ENCODE assay signal across 29 mouse cellular contexts in genomic region chr2:32604631-32605030, GRCm38 (mm10). TPM values are rescaled to one million over a fixed set of nuclear protein-coding genes. Genes with fewer than 3 reads are reported as not detected.
DNase-seq lines count a peak whose midpoint lies in the region; ATAC-seq lines count a peak whose summit lies in the region.
"Had no signal": no experiment of that assay in that cellular context is flagged by ENCODE, and none has a peak within 500 bp of the region (broad histone marks: within the 10 kb centered on the region; RNA-seq: fewer than 3 reads in every experiment).

No protein-coding gene starts in this region.

- H3K9ac ChIP-seq in liver, embryonic 15.5 days: no peak overlapping the region
- H3K9ac ChIP-seq: embryonic facial prominence, embryonic 13.5 days; forebrain, embryonic 12.5 days; forebrain, embryonic 15.5 days; hindbrain, embryonic 13.5 days had no signal

- no peaks in the 10 kb centered on the region for H3K27me3 ChIP-seq in heart, embryonic 10.5 days (ENCODE audit: insufficient read depth, poor library complexity, severe bottlenecking)
- no peaks in the 10 kb centered on the region for H3K27me3 ChIP-seq in liver, embryonic 15.5 days
- H3K27me3 ChIP-seq: embryonic facial prominence, embryonic 13.5 days; forebrain, embryonic 15.5 days had no signal

- no peak for ATAC-seq in liver, embryonic 15.5 days (ENCODE audit: insufficient read depth)
- ATAC-seq: activated CD4-positive, CD25-positive, alpha-beta regulatory T cell, adult 4 months; forebrain, embryonic 15.5 days had no signal

- no peaks in the 10 kb centered on the region for H3K9me3 ChIP-seq in heart, embryonic 10.5 days
- no peaks in the 10 kb centered on the region for H3K9me3 ChIP-seq in liver, embryonic 15.5 days (replicated peaks)
- H3K9me3 ChIP-seq: embryonic facial prominence, embryonic 10.5 days; embryonic facial prominence, embryonic 13.5 days; forebrain, embryonic 12.5 days; forebrain, embryonic 15.5 days; hindbrain, embryonic 10.5 days; hindbrain, embryonic 13.5 days had no signal

- WGBS in heart, embryonic 10.5 days: 27% methylated on average over 10 of the region's 10 CpGs
- 38% methylated on average over 10 of the region's 10 CpGs for WGBS in liver, embryonic 15.5 days (ENCODE audit: insufficient replicate concordance)

- peaks cover 54% of the 10 kb centered on the region for H3K4me1 ChIP-seq in heart, embryonic 10.5 days
- peaks cover 66% of the 10 kb centered on the region for H3K4me1 ChIP-seq in liver, embryonic 15.5 days (replicated peaks)

- H3K4me3 ChIP-seq in heart, embryonic 10.5 days: no peak overlapping the region
- H3K4me3 ChIP-seq in liver, embryonic 15.5 days (replicated peaks): peak overlapping the region; percentile 14; the same call in 1 of the 2 replicates
- H3K4me3 ChIP-seq: embryonic facial prominence, embryonic 10.5 days; embryonic facial prominence, embryonic 13.5 days; erythroblast, embryonic 14.5 days; forebrain, embryonic 12.5 days; forebrain, embryonic 15.5 days; heart, adult 2 months; hindbrain, embryonic 10.5 days; hindbrain, embryonic 13.5 days had no signal

- intact Hi-C loops in heart, postnatal 36 days (cut with DNase I): no loop called here
- intact Hi-C loops in left cerebral cortex, postnatal 36 days (cut with DNase I): no loop called here

- DNase-seq in heart, embryonic 10.5 days (ENCODE audit: low spot score): peak; percentile 73
- no peak for DNase-seq in heart, postnatal 36 days
- DNase-seq in thymus, postnatal 4 days: peak; percentile 51
- DNase-seq in thymus, postnatal 14 days: no peak
- DNase-seq in left cerebral cortex, postnatal 36 days (ENCODE audit: low spot score in 2 of 2): no peak
- no peak for DNase-seq in gastrocnemius, postnatal 10 days
- DNase-seq: adrenal gland, adult 8-10 months; adrenal gland, postnatal 25 days; cerebellum, adult 11-12 months; cerebellum, adult 8-10 months; cerebellum, postnatal 36 days; embryo, embryonic 11 days; gastrocnemius, postnatal 36 days; heart, adult 2 months had no signal

- H3K27ac ChIP-seq in heart, embryonic 10.5 days: no peak overlapping the region
- H3K27ac ChIP-seq in liver, embryonic 15.5 days (replicated peaks): no peak overlapping the region
- H3K27ac ChIP-seq: embryonic facial prominence, embryonic 10.5 days; embryonic facial prominence, embryonic 13.5 days; forebrain, embryonic 12.5 days; forebrain, embryonic 15.5 days; heart, adult 2 months; hindbrain, embryonic 10.5 days; hindbrain, embryonic 13.5 days had no signal

- peak overlapping the region; percentile 41 for H3K4me2 ChIP-seq in liver, embryonic 15.5 days
- H3K4me2 ChIP-seq: embryonic facial prominence, embryonic 13.5 days; forebrain, embryonic 12.5 days; forebrain, embryonic 15.5 days; heart, embryonic 11.5 days; hindbrain, embryonic 13.5 days had no signal

- H3K36me3 ChIP-seq in heart, embryonic 10.5 days: 0 out of 2 replicates have a peak, but pooled peaks cover 2% of the 10 kb centered on the region
- no peaks in the 10 kb centered on the region for H3K36me3 ChIP-seq in liver, embryonic 15.5 days (replicated peaks)
- H3K36me3 ChIP-seq: embryonic facial prominence, embryonic 10.5 days; embryonic facial prominence, embryonic 13.5 days; forebrain, embryonic 12.5 days; forebrain, embryonic 15.5 days; hindbrain, embryonic 10.5 days; hindbrain, embryonic 13.5 days had no signal

RNA-seq across cellular contexts. Expression of gene St6galnac6, which starts 5.1 kb away (rescaled TPM):
- polyA plus RNA-seq in heart, embryonic 10.5 days (2016; fragmentation: Nextera tagmentation; extraction: Ambion mirVana): 25.1 and 28.4 TPM in 2 replicates
- 100 to 1,000 TPM; 108 to 116 TPM for total RNA-seq in heart, postnatal 36 days (2021)
- 11.6 and 11.7 TPM in 2 replicates for polyA plus RNA-seq in liver, embryonic 15.5 days (2015; fragmentation: Nextera tagmentation; extraction: Ambion mirVana)
- total RNA-seq in left cerebral cortex, postnatal 36 days (2021): 100 to 1,000 TPM; 121 to 135 TPM
- total RNA-seq in gastrocnemius, postnatal 10 days (2021): 10 to 100 TPM; 59.7 to 66.0 TPM

RNA-seq across cellular contexts. Expression of gene Ak1, which starts 16.9 kb away (rescaled TPM):
- 179 and 305 TPM in 2 replicates for polyA plus RNA-seq in heart, embryonic 10.5 days (2016; fragmentation: Nextera tagmentation; extraction: Ambion mirVana)
- 100 to 1,000 TPM; 631 to 727 TPM for total RNA-seq in heart, postnatal 36 days (2021)
- 4.7 and 6.6 TPM in 2 replicates for polyA plus RNA-seq in liver, embryonic 15.5 days (2015; fragmentation: Nextera tagmentation; extraction: Ambion mirVana)
- 100 to 1,000 TPM; 152 to 173 TPM for total RNA-seq in left cerebral cortex, postnatal 36 days (2021)
- 1,000 to 10,000 TPM; 1,275 to 1,593 TPM for total RNA-seq in gastrocnemius, postnatal 10 days (2021)

RNA-seq across cellular contexts. Expression of gene St6galnac4, which starts 17.7 kb away (rescaled TPM):
- polyA plus RNA-seq in heart, embryonic 10.5 days (2016; fragmentation: Nextera tagmentation; extraction: Ambion mirVana): 39.8 and 49.0 TPM in 2 replicates
- total RNA-seq in heart, postnatal 36 days (2021): 10 to 100 TPM; 18.7 to 21.7 TPM
- 7.9 and 8.5 TPM in 2 replicates for polyA plus RNA-seq in liver, embryonic 15.5 days (2015; fragmentation: Nextera tagmentation; extraction: Ambion mirVana)
- 10 to 100 TPM; 36.7 to 39.1 TPM for total RNA-seq in left cerebral cortex, postnatal 36 days (2021)
- total RNA-seq in gastrocnemius, postnatal 10 days (2021): 10 to 100 TPM; 31.7 to 42.6 TPM

RNA-seq across cellular contexts. Expression of gene 9430097D07Rik, which starts 29.1 kb away (rescaled TPM):
- polyA plus RNA-seq in heart, embryonic 10.5 days (2016; fragmentation: Nextera tagmentation; extraction: Ambion mirVana): 0.09 and 0.15 TPM in 2 replicates
- total RNA-seq in heart, postnatal 36 days (2021): not detected
- not detected in 2 replicates for polyA plus RNA-seq in liver, embryonic 15.5 days (2015; fragmentation: Nextera tagmentation; extraction: Ambion mirVana)
- total RNA-seq in left cerebral cortex, postnatal 36 days (2021): 1 to 10 TPM; 1.1 to 1.4 TPM
- not detected for total RNA-seq in gastrocnemius, postnatal 10 days (2021)
- total RNA-seq: adrenal gland, adult 8-10 months; adrenal gland, postnatal 25 days; gastrocnemius, adult 8-10 months; gastrocnemius, postnatal 36 days; granulocyte monocyte progenitor cell, adult 5-6 weeks; heart, adult 2 months; heart, postnatal 25 days had no signal
- polyA plus RNA-seq: activated CD4-positive, CD25-positive, alpha-beta regulatory T cell, adult 4 months; embryonic facial prominence, embryonic 13.5 days; erythroblast, embryonic 14.5 days; heart, adult 2 months; heart, embryonic 14.5 days; heart, postnatal 0 days had no signal

RNA-seq across cellular contexts. Expression of gene Pip5kl1, which starts 30.0 kb away (rescaled TPM):
- polyA plus RNA-seq in heart, embryonic 10.5 days (2016; fragmentation: Nextera tagmentation; extraction: Ambion mirVana): 0.43 and 1.1 TPM in 2 replicates
- total RNA-seq in heart, postnatal 36 days (2021): under 1 TPM in 1 of 2 experiments, not detected in 1; 0.43 TPM
- polyA plus RNA-seq in liver, embryonic 15.5 days (2015; fragmentation: Nextera tagmentation; extraction: Ambion mirVana): 0.22 TPM in 1 of 2 replicates, not detected in the other
- 10 to 100 TPM in 1 of 2 experiments, 1 to 10 TPM in 1; 9.2 to 11.7 TPM for total RNA-seq in left cerebral cortex, postnatal 36 days (2021)
- total RNA-seq in gastrocnemius, postnatal 10 days (2021): not detected
- total RNA-seq: adrenal gland, postnatal 25 days; gastrocnemius, adult 8-10 months; gastrocnemius, postnatal 36 days; granulocyte monocyte progenitor cell, adult 5-6 weeks; heart, adult 2 months; heart, postnatal 25 days had no signal
- polyA plus RNA-seq: activated CD4-positive, CD25-positive, alpha-beta regulatory T cell, adult 4 months; erythroblast, embryonic 14.5 days; heart, embryonic 14.5 days; heart, postnatal 0 days had no signal

Comparison
In these comparisons a context has a peak if more than half of its experiments do, and no peak if none do; other contexts are left out.
1. DNase-seq: peak in heart, embryonic 10.5 days (single experiment) and thymus, postnatal 4 days (single experiment); none in heart, postnatal 36 days (0 of 2), thymus, postnatal 14 days (single experiment), left cerebral cortex, postnatal 36 days (0 of 2) and gastrocnemius, postnatal 10 days (single experiment).